Mouse (Mus musculus) midbrain, embryonic 15.5 days (tissue): Measurements from ENCODE around the gene Tubd1. TPM values are rescaled to one million over a fixed set of nuclear protein-coding genes. Genes with fewer than 3 reads are reported as not detected.

ENCODE experiments used
- ATAC-seq: fragments of 200-750 bp; cut with Nextera tagmentation; replicated peaks from 2 replicates; pipeline ENCODE4 v1.8.0; 2017; ENCODE audit warnings: moderate TSS enrichment
- H3K27ac ChIP-seq: fragments of 300-500 bp; sonication (generic); 2 replicates; pipeline ENCODE4 v1.5.1; 2015; ENCODE audit warnings: mild to moderate bottlenecking, inconsistent platforms
- H3K27me3 ChIP-seq: fragments of 300-500 bp; sonication (generic); replicated peaks from 2 replicates; pipeline ENCODE4 v1.6.1; 2015; ENCODE audit warnings: inconsistent platforms
- H3K36me3 ChIP-seq: fragments of 300-500 bp; sonication (generic); replicated peaks from 2 replicates; pipeline ENCODE4 v1.6.1; 2015; ENCODE audit warnings: inconsistent platforms
- H3K4me1 ChIP-seq: fragments of 300-500 bp; sonication (generic); 2 replicates; pipeline ENCODE4 v1.6.1; 2015; ENCODE audit warnings: inconsistent platforms
- H3K4me2 ChIP-seq: fragments of 300-500 bp; sonication (generic); 2 replicates; pipeline ENCODE4 v1.6.1; 2015; ENCODE audit warnings: inconsistent platforms, mild to moderate bottlenecking, moderate library complexity
- H3K4me3 ChIP-seq: fragments of 300-500 bp; sonication (generic); 2 replicates; pipeline ENCODE4 v1.5.1; 2015; ENCODE audit warnings: mild to moderate bottlenecking, inconsistent platforms
- H3K9ac ChIP-seq: fragments of 300-500 bp; sonication (generic); 2 replicates; pipeline ENCODE4 v1.6.1; 2015; ENCODE audit warnings: mild to moderate bottlenecking, inconsistent platforms
- H3K9me3 ChIP-seq: fragments of 300-500 bp; sonication (generic); 2 replicates; pipeline ENCODE4 v1.6.1; 2016; ENCODE audit warnings: inconsistent platforms
- WGBS: fragments of 180-500 bp; shearing (Covaris S2); methylation state at CpG from one replicate; pipeline ENCODE4 v1.1.7; 2015; ENCODE audit warnings: mixed read lengths; 5-methylcytosine and 5-hydroxymethylcytosine counted together
- polyA plus RNA-seq: library from polyadenylated mRNA; unstranded; fragments of >200 nt; fragmentation: Nextera tagmentation; extraction: Ambion mirVana; gene quantifications from 2 replicates; pipeline ENCODE4 v1.2.1, GENCODE M21; 2015

Tubd1 gene
- polyA plus RNA-seq, 1 experiment from 2014 or later = 6.9 TPM

- no peaks in the 10 kb centered on the region for H3K27me3 ChIP-seq
- no peaks in the 10 kb centered on the region for H3K4me1 ChIP-seq
- H3K4me3 ChIP-seq = no peak overlapping the region
- no peak overlapping the region for H3K4me2 ChIP-seq
- no peaks in the 10 kb centered on the region for H3K36me3 ChIP-seq
- no peaks in the 10 kb centered on the region for H3K9me3 ChIP-seq
- no peak overlapping the region for H3K9ac ChIP-seq
- no peak for ATAC-seq
- H3K27ac ChIP-seq = no peak overlapping the region
- WGBS = 62% methylated on average over 15 of the region's 15 CpGs
Measured at GRCm38 (mm10) chr11:86571047-86571855, 26.5 kb downstream of the Tubd1 start.

GRCm38 (mm10) chr11:86571871-86572270 is 27.1 kb downstream of the Tubd1 start:
- WGBS = 78% methylated on average over 4 of the region's 4 CpGs
- H3K4me2 ChIP-seq = no peak overlapping the region
- no peaks in the 10 kb centered on the region for H3K27me3 ChIP-seq
- H3K27ac ChIP-seq = no peak overlapping the region
- no peaks in the 10 kb centered on the region for H3K36me3 ChIP-seq
- no peak for ATAC-seq
- no peak overlapping the region for H3K9ac ChIP-seq
- H3K9me3 ChIP-seq = no peaks in the 10 kb centered on the region
- H3K4me3 ChIP-seq = no peak overlapping the region
- no peaks in the 10 kb centered on the region for H3K4me1 ChIP-seq

DNA sequence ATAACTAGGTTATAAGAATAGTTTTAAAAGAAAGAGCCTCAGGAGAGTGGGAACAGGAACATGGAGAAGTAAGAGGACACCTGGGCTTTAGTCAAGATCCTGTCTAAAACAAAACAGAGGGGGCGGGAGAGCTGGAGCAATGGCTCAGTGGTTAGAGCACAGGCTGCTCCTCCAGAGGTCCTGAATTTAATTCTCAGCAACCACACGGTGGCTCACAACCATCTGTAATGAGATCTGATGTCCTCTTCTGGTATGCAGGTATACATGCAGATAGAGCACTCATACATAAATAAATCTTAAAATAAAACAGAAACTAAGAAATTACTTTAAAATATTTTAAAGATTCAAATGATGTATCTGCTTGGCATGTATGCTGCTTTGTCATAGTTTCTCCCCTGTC is 27.8 kb downstream of the Tubd1 start:
- 66% methylated on average over 2 of the region's 2 CpGs for WGBS
- no peaks in the 10 kb centered on the region for H3K4me1 ChIP-seq
- no peaks in the 10 kb centered on the region for H3K9me3 ChIP-seq
- H3K27ac ChIP-seq = no peak overlapping the region
- no peak overlapping the region for H3K4me3 ChIP-seq
- no peak overlapping the region for H3K9ac ChIP-seq
- ATAC-seq = no peak
- no peaks in the 10 kb centered on the region for H3K27me3 ChIP-seq
- no peak overlapping the region for H3K4me2 ChIP-seq
- no peaks in the 10 kb centered on the region for H3K36me3 ChIP-seq

- ATAC-seq = no peak
- WGBS = 89% methylated on average over 6 of the region's 6 CpGs
- no peak overlapping the region for H3K9ac ChIP-seq
Measured at GRCm38 (mm10) chr11:86573646-86574231, 28.9 kb downstream of the Tubd1 start.

DNA sequence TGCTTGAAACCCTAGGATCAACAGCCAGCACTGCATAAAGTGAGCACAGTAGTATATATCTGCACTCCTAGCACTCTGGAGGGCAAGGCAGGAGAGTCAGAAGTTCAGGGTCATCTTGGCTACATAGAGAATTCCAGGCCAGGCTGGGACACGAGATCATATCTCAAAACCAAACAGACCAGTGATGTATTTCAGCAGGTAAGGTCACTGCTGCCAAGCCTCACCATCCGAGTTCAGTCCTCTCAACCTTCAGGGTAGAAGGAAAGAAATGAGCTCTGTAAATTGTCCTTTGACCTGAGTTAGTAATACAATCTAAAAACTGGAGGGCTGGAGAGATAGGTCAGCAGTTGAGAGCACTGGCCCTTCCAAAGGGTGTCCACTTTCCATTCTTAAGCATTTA is 29.6 kb downstream of the Tubd1 start:
- no peaks in the 10 kb centered on the region for H3K36me3 ChIP-seq
- H3K9ac ChIP-seq = no peak overlapping the region
- WGBS = 89% methylated on average over 2 of the region's 2 CpGs
- no peak overlapping the region for H3K4me2 ChIP-seq
- no peak for ATAC-seq
- H3K4me3 ChIP-seq = no peak overlapping the region
- no peaks in the 10 kb centered on the region for H3K4me1 ChIP-seq
- no peak overlapping the region for H3K27ac ChIP-seq
- H3K9me3 ChIP-seq = no peaks in the 10 kb centered on the region
- no peaks in the 10 kb centered on the region for H3K27me3 ChIP-seq

More at GRCm38 (mm10) chr11:86573646-86574231, 28.9 kb downstream of the Tubd1 start:
- no peaks in the 10 kb centered on the region for H3K4me1 ChIP-seq
- H3K36me3 ChIP-seq = no peaks in the 10 kb centered on the region
- no peak overlapping the region for H3K4me2 ChIP-seq
- H3K27ac ChIP-seq = no peak overlapping the region
- no peaks in the 10 kb centered on the region for H3K27me3 ChIP-seq
- no peaks in the 10 kb centered on the region for H3K9me3 ChIP-seq
- H3K4me3 ChIP-seq = no peak overlapping the region

DNA sequence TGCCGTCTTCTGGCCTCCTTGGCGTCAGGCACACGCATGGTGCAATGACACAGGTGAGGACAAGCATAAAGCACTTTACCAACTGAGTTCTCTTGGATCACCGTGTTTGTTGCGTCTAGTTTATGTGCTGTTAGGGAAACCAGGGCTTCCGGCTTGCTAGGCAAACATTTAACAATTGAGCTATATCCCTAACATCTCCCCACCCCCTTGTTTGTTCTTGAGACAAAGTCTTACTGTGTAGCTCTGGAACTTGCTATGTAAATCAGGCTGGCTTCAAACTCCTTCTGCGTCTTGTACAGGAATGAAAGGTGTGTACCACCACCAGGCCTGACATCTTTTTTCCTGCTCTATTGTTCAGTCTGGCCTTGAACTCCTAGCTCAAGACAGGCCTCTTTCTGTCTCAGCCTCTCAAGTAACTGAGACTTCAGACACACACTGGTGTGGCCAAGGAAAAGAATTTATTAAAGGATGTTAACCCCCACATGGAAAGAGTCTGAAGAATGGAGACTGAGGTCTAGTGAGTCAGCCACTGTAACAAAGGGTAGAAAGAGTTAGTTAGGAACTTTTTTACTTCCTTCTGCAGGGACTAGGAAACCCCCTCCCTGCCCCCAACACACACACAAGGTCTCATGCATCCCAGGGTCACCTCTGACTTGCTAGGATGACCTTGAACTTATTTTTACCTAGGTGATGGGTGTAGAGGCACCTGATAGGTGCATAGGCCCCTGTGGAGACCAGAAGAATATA is 31.0 kb downstream of the Tubd1 start:
- H3K27ac ChIP-seq = no peak overlapping the region
- 75% methylated on average over 7 of the region's 7 CpGs for WGBS
- H3K9me3 ChIP-seq = no peaks in the 10 kb centered on the region
- H3K36me3 ChIP-seq = no peaks in the 10 kb centered on the region
- no peak overlapping the region for H3K4me3 ChIP-seq
- H3K4me2 ChIP-seq = no peak overlapping the region
- H3K9ac ChIP-seq = no peak overlapping the region
- no peaks in the 10 kb centered on the region for H3K27me3 ChIP-seq
- no peaks in the 10 kb centered on the region for H3K4me1 ChIP-seq
- no peak for ATAC-seq

- no peak overlapping the region for H3K4me2 ChIP-seq
- no peak overlapping the region for H3K9ac ChIP-seq
- no peaks in the 10 kb centered on the region for H3K4me1 ChIP-seq
- no peak overlapping the region for H3K4me3 ChIP-seq
- H3K27ac ChIP-seq = no peak overlapping the region
- ATAC-seq = no peak
- no peaks in the 10 kb centered on the region for H3K27me3 ChIP-seq
- 80% methylated on average over 4 of the region's 4 CpGs for WGBS
- no peaks in the 10 kb centered on the region for H3K9me3 ChIP-seq
- H3K36me3 ChIP-seq = no peaks in the 10 kb centered on the region
Measured at GRCm38 (mm10) chr11:86577231-86577630, 32.4 kb downstream of the Tubd1 start.

- Histone ChIP-seq H3K4me1 (no peaks in the 10 kb centered on the region), H3K27ac (no peak overlapping the region), H3K36me3 (no peaks in the 10 kb centered on the region), H3K4me2 (no peak overlapping the region), H3K9ac (no peak overlapping the region), H3K4me3 (no peak overlapping the region), H3K27me3 (no peaks in the 10 kb centered on the region), H3K9me3 (no peaks in the 10 kb centered on the region)
- ATAC-seq = no peak
- WGBS = 83% methylated on average over 6 of the region's 6 CpGs
Measured at GRCm38 (mm10) chr11:86578106-86578808, 33.5 kb downstream of the Tubd1 start.

DNA sequence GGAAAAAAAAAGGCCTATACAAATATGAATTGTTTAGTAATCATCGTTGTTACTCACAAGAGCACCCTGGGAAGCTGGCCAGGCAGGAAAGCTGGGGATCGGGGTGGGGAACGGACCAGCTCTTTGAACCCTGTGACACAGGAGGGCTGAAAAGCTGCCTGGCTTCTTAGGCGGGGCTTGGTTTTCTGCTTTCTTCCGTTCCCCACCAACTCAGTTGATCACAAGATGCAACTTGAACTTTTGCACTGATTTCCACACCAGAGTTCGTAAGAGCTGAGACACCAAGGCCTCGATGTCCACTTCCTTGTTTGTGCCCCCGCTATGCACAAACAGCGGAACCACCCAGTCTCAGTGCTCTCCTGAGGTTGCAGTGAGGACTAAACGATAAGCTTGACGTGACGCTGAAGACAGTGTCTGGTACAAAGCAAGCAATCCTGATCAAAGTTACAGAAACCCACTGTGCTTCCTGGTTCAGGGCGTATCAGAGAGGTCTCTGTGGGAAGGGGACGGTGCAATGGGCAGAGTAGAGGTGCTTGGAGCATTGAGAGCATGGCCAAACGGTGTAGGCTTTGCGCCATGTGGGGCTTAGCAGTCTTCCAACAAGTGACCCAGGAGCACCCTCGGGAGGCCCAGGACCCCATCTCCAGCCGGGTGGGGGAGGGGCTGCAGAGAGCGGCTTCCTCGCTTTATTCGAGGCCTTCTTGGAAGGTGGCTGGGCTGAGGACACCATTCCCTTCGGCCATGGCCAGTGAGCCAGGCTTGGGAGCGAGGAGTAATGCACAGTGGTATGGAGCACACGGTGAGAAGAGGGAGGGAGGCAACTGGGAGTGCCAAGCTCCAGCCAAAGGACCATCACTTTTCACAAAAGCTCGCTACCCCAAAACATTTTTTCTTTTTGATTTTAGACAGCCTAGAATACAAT is 34.3 kb downstream of the Tubd1 start:
- Histone ChIP-seq H3K27me3 (no peaks in the 10 kb centered on the region), H3K4me2 (no peak overlapping the region), H3K9me3 (no peaks in the 10 kb centered on the region), H3K4me1 (no peaks in the 10 kb centered on the region), H3K36me3 (no peaks in the 10 kb centered on the region), H3K4me3 (no peak overlapping the region), H3K27ac (no peak overlapping the region), H3K9ac (no peak overlapping the region)
- WGBS = 79% methylated on average over 25 of the region's 25 CpGs
- ATAC-seq = no peak

GRCm38 (mm10) chr11:86579731-86580318 is 35.0 kb downstream of the Tubd1 start:
- WGBS = 81% methylated on average over 10 of the region's 10 CpGs
- no peaks in the 10 kb centered on the region for H3K4me1 ChIP-seq
- H3K4me2 ChIP-seq = no peak overlapping the region
- H3K27me3 ChIP-seq = no peaks in the 10 kb centered on the region
- H3K36me3 ChIP-seq = no peaks in the 10 kb centered on the region
- no peak overlapping the region for H3K9ac ChIP-seq
- no peaks in the 10 kb centered on the region for H3K9me3 ChIP-seq
- ATAC-seq = no peak
- H3K27ac ChIP-seq = no peak overlapping the region
- H3K4me3 ChIP-seq = no peak overlapping the region
